Comparison of ENCODE assay signal across 25 mouse cellular contexts in genomic region chr1:107978411-107978810, GRCm38 (mm10).
DNase-seq lines count a peak whose midpoint lies in the region; ATAC-seq and TF ChIP-seq lines count a peak whose summit lies in the region.
"Had no signal": no experiment of that assay in that cellular context is flagged by ENCODE, and none has a peak within 500 bp of the region (broad histone marks: within the 10 kb centered on the region; RNA-seq: fewer than 3 reads in every experiment).

No protein-coding gene starts in this region.

- DNase-seq in embryo, embryonic 10.5 days (ENCODE audit: low spot score), result peak; percentile 27
- no peak for DNase-seq in embryo, embryonic 9.5 days (ENCODE audit: extremely low spot score)
- peak; percentile 47 for DNase-seq in midbrain, embryonic 10.5 days (ENCODE audit: low spot score)
- DNase-seq in midbrain, postnatal 0 days (ENCODE audit: low spot score), result no peak
- DNase-seq in midbrain, embryonic 14.5 days, result peak; percentile 66
- no peak for DNase-seq in kidney, adult 18-20 months
- no peak for DNase-seq in left cerebral cortex, adult 2 months (ENCODE audit: extremely low spot score in 1 of 2, low spot score in 2 of 2)
- DNase-seq: cerebellum, adult 9-11 months; gastrocnemius, postnatal 10 days; heart, adult 11 months; heart, postnatal 14 days; kidney, adult 2 months; kidney, postnatal 14 days; layer of hippocampus, postnatal 36 days; left cerebral cortex, postnatal 4 days; liver had no signal

- no peak for TF ChIP-seq CTCF in midbrain, postnatal 0 days (IDR thresholded peaks at IDR 0.05)
- TF ChIP-seq CTCF in left cerebral cortex, adult 2 months (IDR thresholded peaks at IDR 0.05), result no peak

- no peaks in the 10 kb centered on the region for H3K36me3 ChIP-seq in midbrain, embryonic 10.5 days
- no peaks in the 10 kb centered on the region for H3K36me3 ChIP-seq in midbrain, postnatal 0 days (ENCODE audit: insufficient read depth, low read length)
- no peaks in the 10 kb centered on the region for H3K36me3 ChIP-seq in forebrain, embryonic 13.5 days (ENCODE audit: poor library complexity, severe bottlenecking)
- H3K36me3 ChIP-seq in midbrain, embryonic 14.5 days (ENCODE audit: control insufficient read depth, insufficient read depth, low read length), result no peaks in the 10 kb centered on the region
- H3K36me3 ChIP-seq: embryonic facial prominence, embryonic 10.5 days; heart, embryonic 12.5 days had no signal

- H3K4me1 ChIP-seq in midbrain, embryonic 10.5 days, result peaks cover 37% of the 10 kb centered on the region
- 0 out of 2 replicates have a peak, but pooled peaks cover 2% of the 10 kb centered on the region for H3K4me1 ChIP-seq in midbrain, postnatal 0 days (ENCODE audit: insufficient read depth, low read length)
- peaks cover 26% of the 10 kb centered on the region for H3K4me1 ChIP-seq in forebrain, embryonic 13.5 days
- peaks cover 27% of the 10 kb centered on the region for H3K4me1 ChIP-seq in midbrain, embryonic 14.5 days (ENCODE audit: control insufficient read depth, insufficient read depth, low read length)
- H3K4me1 ChIP-seq: embryonic facial prominence, embryonic 10.5 days; heart, embryonic 12.5 days; megakaryocyte, embryonic 14.5 days had no signal

- H3K27ac ChIP-seq in midbrain, embryonic 10.5 days (replicated peaks), result no peak overlapping the region
- no peak overlapping the region for H3K27ac ChIP-seq in midbrain, postnatal 0 days (ENCODE audit: low read depth, low read length)
- no peak overlapping the region for H3K27ac ChIP-seq in forebrain, embryonic 13.5 days
- no peak overlapping the region for H3K27ac ChIP-seq in midbrain, embryonic 14.5 days (replicated peaks; ENCODE audit: low read depth, low read length)
- no peak overlapping the region for H3K27ac ChIP-seq in left cerebral cortex, adult 2 months
- H3K27ac ChIP-seq: embryonic facial prominence, embryonic 10.5 days; layer of hippocampus, adult 2 months; stomach, postnatal 0 days had no signal

- peaks cover 37% of the 10 kb centered on the region for H3K27me3 ChIP-seq in midbrain, embryonic 10.5 days (ENCODE audit: low read depth, poor library complexity, severe bottlenecking)
- H3K27me3 ChIP-seq in midbrain, postnatal 0 days (ENCODE audit: insufficient read depth, low read length), result no peaks in the 10 kb centered on the region
- peaks cover 4% of the 10 kb centered on the region; the same call in 1 of the 2 replicates for H3K27me3 ChIP-seq in forebrain, embryonic 13.5 days
- H3K27me3 ChIP-seq in midbrain, embryonic 14.5 days (ENCODE audit: control insufficient read depth, insufficient read depth, low read length), result no peaks in the 10 kb centered on the region
- H3K27me3 ChIP-seq: heart, embryonic 12.5 days; megakaryocyte, embryonic 14.5 days had no signal

- H3K4me2 ChIP-seq in midbrain, postnatal 0 days (ENCODE audit: low read depth, low read length, poor library complexity, severe bottlenecking), result no peak overlapping the region
- peak overlapping the region; percentile 16 for H3K4me2 ChIP-seq in forebrain, embryonic 13.5 days
- H3K4me2 ChIP-seq in midbrain, embryonic 14.5 days (ENCODE audit: low read length), result no peak overlapping the region
- H3K4me2 ChIP-seq: heart, embryonic 12.5 days had no signal

- intact Hi-C loops in left cerebral cortex, adult 2 months (cut with DNase I), result no loop called here

- no peak for ATAC-seq in midbrain, postnatal 0 days (ENCODE audit: low FRiP score)
- ATAC-seq in forebrain, embryonic 13.5 days, result peak; percentile 83
- ATAC-seq in midbrain, embryonic 14.5 days (ENCODE audit: low FRiP score, low TSS enrichment), result peak; percentile 78
- ATAC-seq: CD4-positive, CD25-positive, alpha-beta regulatory T cell, adult 4 months; lung, postnatal 0 days had no signal

- no peak overlapping the region for H3K4me3 ChIP-seq in midbrain, embryonic 10.5 days
- H3K4me3 ChIP-seq in midbrain, postnatal 0 days (ENCODE audit: low read depth, low read length), result no peak overlapping the region
- no peak overlapping the region for H3K4me3 ChIP-seq in forebrain, embryonic 13.5 days
- H3K4me3 ChIP-seq in midbrain, embryonic 14.5 days (replicated peaks; ENCODE audit: low read depth, low read length), result no peak overlapping the region
- H3K4me3 ChIP-seq in left cerebral cortex, adult 2 months, result no peak overlapping the region
- H3K4me3 ChIP-seq: embryonic facial prominence, embryonic 10.5 days; heart, embryonic 12.5 days; layer of hippocampus, adult 2 months; megakaryocyte, embryonic 14.5 days; myocyte had no signal

- WGBS in midbrain, embryonic 10.5 days, result 8% methylated on average over 5 of the region's 5 CpGs
- WGBS in midbrain, postnatal 0 days, result 10% methylated on average over 5 of the region's 5 CpGs
- WGBS in forebrain, embryonic 13.5 days, result 4% methylated on average over 5 of the region's 5 CpGs
- WGBS in midbrain, embryonic 14.5 days, result 1% methylated on average over 5 of the region's 5 CpGs

- H3K9me3 ChIP-seq in midbrain, embryonic 10.5 days (replicated peaks), result no peaks in the 10 kb centered on the region
- no peaks in the 10 kb centered on the region for H3K9me3 ChIP-seq in midbrain, postnatal 0 days (ENCODE audit: low read length)
- H3K9me3 ChIP-seq in forebrain, embryonic 13.5 days (replicated peaks), result no peaks in the 10 kb centered on the region
- H3K9me3 ChIP-seq in midbrain, embryonic 14.5 days (ENCODE audit: control insufficient read depth, low read length), result no peaks in the 10 kb centered on the region
- H3K9me3 ChIP-seq: embryonic facial prominence, embryonic 10.5 days; heart, embryonic 12.5 days had no signal

- H3K9ac ChIP-seq in midbrain, postnatal 0 days (replicated peaks; ENCODE audit: low read length, poor library complexity, severe bottlenecking), result no peak overlapping the region
- no peak overlapping the region for H3K9ac ChIP-seq in forebrain, embryonic 13.5 days
- no peak overlapping the region for H3K9ac ChIP-seq in midbrain, embryonic 14.5 days (replicated peaks; ENCODE audit: low read length)
- H3K9ac ChIP-seq: heart, embryonic 12.5 days had no signal

Comparison
In these comparisons a context has a peak if more than half of its experiments do, and no peak if none do; other contexts are left out.
1. DNase-seq: peak in embryo, embryonic 10.5 days (single experiment), midbrain, embryonic 10.5 days (single experiment) and midbrain, embryonic 14.5 days (single experiment); none in embryo, embryonic 9.5 days (single experiment), midbrain, postnatal 0 days (single experiment), kidney, adult 18-20 months (single experiment) and left cerebral cortex, adult 2 months (0 of 2).